Mouse (Mus musculus): ENCODE measurements around the gene Mpzl1.
"Not testable (repeated sequence)": the region's sequence is repeated elsewhere in the genome, so short reads cannot be mapped to it uniquely, and the experiment has no call there.

The Mpzl1 gene

DNA sequence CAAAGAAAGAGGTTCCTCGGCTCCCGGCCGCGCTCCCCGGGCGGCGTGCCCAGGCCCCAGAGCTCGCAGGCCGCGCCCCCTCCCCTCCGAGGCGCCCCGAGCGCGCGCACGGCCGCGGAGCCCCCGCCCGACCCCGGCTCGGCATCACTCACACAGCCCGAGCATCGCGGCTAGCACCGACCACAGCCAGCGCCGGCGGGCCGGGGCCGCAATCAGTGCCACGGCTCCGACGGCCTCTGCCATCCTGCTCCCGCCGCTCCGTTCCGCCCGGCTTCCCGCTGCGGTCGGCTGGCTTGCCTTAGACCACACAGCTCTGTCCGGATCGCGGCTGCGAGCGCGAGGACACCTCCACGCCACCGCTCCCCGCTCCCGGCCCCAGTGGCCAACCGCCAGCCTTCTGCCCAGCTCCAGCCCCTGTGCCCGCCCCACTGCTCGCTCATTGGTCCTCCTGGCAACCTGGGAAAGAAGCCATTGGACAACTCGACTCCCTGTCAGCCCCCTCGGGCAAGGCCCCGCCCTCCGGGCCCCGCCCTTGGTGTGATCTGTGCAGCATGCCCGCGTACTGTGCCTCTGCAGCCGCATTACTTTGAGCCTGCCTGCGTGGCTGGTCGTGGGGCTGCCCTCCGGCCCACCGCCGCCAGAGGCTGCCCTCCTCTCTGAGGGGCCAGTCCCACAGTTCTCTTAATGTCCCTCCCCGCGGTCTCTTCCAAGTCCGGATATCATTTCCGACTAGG, at the start of gene Mpzl1:
Mpzl1 (minus strand) TSS at position 388 of the 734 bp plus-strand sequence.
- DNase-seq (ENCODE audit: low spot score) = peak; percentile 96

DNA sequence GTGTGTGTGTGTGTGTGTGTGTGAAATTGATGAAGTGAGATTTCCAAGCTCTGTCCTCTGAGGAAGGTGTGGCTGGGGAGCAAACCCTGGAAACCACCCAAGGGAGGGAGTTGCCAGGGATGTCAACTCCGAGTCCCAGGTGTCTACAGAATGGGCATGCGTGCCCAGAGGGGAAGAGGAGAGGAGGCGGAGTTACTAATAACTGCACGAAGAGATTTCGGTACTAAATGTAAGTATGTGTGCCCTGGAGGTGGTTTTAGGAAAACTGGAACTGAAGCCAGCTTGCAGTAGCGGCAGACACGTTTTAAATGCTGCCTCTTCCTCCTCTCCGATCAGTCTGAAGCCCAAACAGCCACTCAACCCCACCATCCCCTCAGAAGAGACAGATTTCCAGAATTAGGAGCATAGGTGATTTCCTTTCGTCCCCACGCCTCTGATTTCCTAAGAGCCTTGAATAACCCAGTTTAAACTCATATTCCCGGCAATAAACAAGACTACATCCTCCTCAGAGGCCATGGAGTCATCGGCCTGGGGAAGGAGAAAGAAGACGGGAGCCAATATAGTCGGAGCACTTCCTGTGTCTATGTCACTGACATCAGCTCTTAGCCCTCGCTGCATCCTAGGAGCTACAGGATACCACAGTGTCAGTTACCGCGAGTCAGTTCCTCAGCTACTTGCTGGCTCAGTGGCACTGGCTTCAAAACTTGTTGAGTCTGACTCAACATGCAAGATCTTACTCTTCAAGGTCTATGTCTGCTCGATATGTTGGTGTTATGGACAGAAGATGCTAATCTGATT, 47.9 kb upstream of the Mpzl1 start:
- DNase-seq (ENCODE audit: low spot score) = no peak

DNA sequence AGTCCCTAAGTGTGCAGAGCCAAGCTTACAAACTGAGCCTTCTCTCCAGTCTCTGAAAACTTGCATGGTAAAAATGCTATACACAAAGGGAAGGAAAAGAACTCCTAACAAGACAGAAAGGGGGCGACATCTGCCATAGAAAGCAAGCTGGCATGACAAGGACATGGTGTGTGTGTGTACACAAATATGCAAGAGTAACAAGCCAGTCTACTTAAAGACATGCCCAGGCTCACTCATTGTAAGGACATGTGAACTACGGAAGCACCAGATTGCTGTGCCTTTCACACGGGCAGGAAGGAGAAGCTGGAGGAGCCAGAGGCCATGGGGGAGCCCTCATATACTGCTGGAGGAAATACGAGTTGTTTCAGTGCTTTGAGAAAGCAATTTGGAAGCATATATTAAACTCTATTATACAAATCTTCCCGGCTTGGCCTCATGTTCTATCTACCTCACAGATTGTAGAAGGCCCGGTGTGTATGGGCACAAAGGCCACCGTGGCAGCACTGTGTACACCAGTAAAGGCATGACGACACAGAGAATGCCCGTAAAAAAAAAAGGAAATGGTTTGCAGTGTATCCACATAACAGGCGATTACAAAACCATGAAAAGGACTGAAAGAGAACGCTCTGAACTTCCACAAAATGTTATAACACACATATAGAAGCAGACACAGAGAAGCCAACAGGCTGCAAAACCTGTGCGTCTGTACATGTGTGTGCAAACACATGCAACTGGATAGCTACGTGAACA, 46.9 kb upstream of the Mpzl1 start:
- no peak for DNase-seq (ENCODE audit: low spot score)

DNA sequence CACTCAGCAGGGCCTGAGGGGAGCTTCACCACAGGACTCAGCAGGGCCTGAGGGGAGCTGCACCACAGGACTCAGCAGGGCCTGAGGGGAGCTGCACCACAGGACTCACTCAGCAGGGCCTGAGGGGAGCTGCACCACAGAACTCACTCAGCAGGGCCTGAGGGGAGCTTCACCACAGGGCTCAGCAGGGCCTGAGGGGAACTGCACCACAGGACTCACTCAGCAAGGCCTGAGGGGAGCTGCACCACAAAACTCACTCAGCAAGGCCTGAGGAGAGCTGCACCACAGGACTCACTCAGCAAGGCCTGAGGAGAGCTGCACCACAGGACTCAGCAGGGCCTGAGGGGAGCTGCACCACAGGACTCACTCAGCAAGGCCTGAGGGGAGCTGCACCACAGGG, 45.7 kb upstream of the Mpzl1 start:
- not testable (repeated sequence) for DNase-seq (ENCODE audit: low spot score)

DNA sequence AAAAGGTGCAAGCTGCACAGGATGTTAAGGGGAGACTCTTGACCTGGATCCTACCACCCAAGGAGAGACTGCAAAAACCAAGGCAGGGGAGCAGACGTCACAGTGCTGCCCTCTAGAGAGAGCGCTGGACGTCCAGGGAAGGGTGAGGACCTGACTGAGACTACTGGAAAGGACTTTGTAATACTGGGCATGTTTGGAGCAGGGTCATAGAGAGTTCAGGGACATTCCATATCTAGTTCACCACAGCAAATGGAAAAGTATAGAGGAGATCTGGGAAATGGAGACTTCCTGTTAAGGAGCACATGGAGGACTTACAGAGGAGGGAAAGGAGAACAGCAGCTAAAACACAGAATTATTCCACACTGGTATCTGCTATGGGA, 45.3 kb upstream of the Mpzl1 start:
- no peak for DNase-seq (ENCODE audit: low spot score)

DNA sequence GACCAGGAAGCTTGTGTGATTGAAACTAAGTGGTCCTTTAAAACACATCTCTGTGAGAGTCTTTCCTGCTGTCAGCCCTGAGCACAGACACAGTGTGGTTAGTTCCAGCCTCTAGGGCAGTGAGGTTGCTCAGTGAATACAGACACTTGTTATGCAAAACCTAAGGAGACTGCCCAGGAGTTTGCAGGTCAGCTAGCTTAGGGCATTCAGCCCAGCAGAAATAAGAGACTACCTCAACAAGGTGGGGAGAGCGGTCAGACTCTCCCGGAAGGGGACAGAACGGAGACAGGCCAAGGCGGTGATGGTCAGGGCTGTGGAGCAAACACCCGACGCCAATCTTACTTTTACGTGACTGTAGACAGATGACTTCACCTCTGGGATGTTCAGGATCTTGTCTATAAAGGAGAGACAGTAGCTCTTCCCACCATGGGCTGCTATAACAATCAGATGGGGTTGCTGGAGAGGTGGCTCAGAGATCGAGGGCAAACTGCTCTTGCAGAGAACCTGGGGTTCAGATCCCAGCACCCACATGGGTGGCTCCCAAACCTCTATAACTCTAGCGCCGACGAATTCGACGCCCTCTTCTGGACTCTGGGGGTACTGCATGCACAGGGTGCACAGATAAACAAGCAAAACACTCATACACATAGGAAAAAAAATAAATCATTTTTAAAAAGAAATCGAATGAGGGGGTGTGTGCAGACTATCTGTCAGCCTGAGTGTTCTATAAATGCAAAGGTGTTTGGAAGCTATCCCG, 44.7 kb upstream of the Mpzl1 start:
- DNase-seq (ENCODE audit: low spot score) = no peak

DNA sequence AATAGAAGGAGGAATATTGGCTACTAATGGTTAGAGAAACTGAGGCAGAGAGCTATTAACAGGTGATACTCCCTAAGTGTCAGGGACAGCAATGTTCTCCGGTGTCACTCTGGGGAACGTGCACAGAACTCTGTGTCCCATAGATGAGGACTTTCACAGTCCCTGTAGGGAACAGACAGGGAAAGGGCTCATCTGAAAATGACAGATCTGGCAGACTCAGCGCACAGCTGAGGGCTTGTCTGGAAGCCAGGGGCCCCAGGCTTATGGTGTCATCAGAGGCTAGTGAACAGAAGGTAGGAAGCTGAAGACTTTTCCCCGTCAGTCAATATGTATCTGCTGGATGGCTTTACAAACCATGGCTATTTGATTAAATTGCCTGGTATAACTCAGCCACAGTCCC, 43.2 kb upstream of the Mpzl1 start:
- no peak for DNase-seq (ENCODE audit: low spot score)

DNA sequence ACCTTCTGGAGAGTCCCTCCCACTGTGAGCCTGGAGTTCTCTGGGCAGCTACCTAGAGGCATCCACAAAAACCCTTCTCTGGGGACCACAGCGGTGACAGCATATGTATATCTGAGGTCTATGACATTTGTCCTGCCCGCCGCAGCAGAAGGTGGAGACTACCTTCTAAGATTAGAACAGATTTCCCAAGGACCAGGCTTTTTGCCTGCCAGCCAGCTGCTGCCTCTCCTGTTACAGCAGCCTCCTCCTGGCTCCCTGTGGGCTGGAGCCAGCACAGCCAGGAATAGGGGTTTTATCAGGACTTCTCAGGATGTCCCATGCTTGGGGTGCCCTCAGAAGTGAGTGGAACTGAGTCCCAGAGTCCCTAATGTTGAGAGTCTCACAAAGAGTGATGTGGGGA, 42.7 kb upstream of the Mpzl1 start:
- DNase-seq (ENCODE audit: low spot score) = no peak

DNA sequence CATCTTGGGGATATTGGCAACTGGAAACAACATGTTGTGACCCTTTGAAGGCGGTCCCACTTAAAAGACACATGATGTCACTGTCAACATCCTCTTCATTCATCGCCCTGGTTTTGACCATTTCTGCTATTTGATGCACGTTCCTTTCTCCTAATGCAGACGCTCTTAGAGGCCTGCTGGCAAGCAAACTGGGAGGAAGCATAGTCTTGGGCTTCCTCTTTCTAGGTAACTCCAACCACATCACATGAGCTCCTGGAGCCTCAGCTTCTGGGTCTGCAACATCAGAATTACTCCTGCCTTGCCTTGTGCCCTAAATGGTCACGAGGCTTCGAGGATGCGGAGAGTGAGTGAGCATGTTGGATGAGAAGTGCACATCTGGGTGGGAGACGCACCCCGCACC, 40.8 kb upstream of the Mpzl1 start:
- no peak for DNase-seq (ENCODE audit: low spot score)

DNA sequence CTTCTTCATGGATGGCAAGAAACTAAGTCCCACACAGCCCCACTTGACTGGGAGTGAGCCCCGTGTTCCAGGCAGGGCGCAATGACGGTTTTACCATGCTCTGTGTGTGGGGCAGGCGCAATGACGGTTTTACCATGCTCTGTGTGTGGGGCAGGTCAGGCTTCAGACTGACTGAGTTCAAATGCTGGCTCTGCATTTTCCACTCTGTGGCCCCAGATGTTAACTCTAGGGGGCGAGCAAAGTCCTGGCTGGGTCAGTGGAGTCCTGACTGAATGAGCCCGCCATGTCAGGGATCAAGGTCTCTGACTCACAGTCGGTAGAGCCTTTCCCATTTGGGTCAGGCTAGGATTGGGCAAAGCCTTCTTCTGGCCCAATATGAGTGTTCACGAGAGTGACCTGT, 38.0 kb upstream of the Mpzl1 start:
- DNase-seq (ENCODE audit: low spot score) = no peak

DNA sequence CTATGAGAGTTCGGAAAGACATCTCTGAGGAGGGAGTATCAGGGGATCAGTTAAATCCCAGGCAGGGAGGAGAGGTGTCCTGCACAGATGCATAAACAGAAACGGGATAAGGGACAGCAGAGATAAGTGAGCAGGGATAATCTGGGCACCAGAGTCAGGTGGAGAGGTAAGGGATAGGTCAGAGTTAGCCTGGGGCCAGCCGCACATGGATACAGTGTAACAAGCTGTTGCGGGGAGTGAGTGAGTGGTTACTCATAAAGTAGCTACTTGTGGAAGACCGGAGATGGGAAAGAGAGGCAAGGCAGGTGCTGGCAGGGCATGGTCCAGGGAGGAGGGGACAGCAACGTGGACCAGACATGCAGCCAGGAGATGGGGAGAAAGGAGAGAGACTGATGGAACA, 35.7 kb upstream of the Mpzl1 start:
- no peak for DNase-seq (ENCODE audit: low spot score)

DNA sequence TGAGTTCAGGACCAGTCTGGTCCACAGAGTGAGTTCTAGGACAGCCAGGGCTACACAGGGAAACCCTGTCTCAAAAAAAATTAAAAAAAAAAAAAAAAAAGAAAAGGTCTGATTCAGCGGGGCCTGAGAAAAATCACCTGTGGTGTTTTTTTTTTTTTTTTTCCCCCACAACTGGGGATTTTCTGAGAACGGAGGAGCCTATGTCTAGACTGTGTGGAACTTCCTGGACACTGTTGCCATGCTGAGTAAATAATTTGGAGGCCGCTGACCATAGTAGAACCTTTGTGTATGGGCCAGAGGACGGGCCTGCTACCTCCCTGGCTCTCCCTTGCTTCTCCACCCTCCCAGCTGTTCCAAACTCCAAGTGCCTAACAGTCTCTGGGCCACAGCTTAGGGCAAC, 34.6 kb upstream of the Mpzl1 start:
- DNase-seq (ENCODE audit: low spot score) = no peak

DNA sequence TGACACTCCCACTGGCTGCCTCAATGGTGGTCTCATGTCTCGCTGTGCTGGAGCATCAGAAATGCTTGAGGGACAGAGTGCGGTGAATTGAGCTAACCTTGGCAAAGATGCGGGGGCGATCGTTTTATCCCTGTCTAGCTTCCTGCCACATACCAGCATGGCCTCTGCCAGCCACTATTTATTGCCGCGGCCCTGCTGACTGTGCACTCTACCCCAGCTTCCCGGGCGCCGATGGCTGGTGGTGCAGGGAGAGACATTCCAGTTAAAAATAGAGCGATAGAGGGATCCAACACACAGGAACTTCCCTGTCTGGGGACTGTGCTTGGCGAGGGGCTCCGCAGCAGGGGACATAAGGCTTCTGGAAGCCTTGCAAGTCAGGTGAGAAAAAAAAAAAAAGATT, 33.0 kb upstream of the Mpzl1 start:
- DNase-seq (ENCODE audit: low spot score) = no peak

DNA sequence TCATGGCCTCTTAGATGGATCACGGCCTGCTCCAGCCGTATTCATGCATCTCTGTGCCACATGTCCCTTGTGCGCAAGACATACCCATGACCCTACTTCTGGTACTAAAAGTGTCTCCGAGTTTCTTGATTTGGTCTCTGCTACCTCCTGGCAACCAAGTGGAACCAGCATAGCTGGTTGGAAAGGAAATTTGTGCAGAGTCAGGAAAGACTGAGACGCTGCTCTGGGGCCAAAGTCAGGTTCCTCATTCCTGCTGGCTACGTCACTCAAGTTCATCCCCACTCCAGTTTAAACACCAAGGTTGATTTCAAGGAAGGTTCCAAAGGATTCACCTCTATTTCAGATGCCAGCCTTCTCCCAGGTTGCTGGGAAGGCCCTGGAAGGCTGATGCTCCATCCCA, 32.6 kb upstream of the Mpzl1 start:
- DNase-seq (ENCODE audit: low spot score) = no peak

DNA sequence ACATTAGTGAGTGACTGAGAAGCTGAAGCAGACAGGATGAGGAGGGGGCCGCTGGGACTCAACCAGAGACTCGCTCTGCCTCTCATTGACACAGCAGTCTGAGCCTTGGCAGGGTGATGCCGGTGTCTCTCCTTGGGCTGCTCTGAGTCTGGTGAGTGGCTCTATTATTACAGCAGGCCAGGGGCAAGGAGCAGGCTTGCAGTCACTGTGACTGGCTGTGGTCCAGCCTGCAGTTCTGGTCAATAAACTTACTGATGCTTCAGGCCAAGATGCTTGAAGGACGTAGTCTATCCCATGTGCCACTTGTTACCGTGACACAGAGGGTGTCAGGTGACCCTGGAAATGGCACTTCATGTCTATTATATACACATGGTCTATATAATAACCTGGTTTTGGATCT, 31.4 kb upstream of the Mpzl1 start:
- DNase-seq (ENCODE audit: low spot score) = no peak

DNA sequence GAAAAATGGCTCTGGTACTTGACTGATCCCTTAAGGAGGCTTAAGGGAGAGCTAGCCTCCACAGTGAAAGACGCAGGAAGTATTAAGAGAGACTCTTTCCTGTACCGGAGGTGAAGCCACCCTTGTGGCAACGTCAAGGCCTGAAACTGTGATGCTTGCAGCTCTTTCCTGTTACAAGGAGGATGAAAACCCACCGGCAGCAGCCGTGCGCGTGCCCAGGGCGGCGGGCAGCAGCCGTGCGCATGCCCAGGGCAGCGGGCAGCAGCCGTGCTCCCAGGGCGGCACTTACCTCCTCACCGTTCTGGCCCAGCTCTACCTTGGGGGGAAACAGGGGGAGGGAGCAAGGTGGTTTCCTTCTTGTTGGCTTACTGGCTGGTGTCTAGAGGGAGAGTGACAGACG, 28.9 kb upstream of the Mpzl1 start:
- no peak for DNase-seq (ENCODE audit: low spot score)

DNA sequence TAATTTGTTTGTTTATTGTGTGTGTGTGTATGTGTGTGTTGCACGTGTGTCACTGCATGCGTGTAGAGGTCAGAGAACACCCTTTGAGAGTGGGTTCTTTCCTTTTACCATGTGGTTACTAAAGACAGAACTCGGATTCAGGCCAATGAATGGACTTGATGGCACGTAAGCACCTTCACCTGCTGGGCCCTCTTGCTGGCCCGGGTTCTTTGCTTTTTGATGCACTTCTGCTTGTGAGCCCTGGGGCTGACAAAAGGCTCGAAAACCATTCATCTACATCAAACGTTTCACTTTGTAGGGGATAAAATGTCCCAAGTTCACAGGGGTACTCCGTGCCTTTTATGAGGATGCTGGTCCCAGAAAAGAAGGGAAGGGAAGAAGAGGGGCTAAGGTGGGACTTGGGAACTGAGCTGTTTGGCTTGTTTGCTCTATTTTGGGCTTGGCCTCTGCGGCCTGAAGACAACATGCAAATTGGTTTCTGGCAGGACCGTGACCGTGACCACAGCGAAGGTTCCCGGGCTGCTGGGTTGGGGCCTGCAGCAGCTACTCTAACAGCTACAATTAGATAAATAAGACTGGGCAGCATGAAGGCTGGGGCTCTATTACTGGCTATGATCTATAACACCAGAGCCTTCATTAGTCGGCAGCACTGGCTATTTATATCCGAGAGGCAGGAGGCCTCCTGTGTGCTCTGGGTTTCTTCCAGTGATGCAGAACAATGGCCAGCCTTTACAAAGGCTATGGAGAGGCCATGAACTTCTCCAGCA, 28.3 kb upstream of the Mpzl1 start:
- no peak for DNase-seq (ENCODE audit: low spot score)

DNA sequence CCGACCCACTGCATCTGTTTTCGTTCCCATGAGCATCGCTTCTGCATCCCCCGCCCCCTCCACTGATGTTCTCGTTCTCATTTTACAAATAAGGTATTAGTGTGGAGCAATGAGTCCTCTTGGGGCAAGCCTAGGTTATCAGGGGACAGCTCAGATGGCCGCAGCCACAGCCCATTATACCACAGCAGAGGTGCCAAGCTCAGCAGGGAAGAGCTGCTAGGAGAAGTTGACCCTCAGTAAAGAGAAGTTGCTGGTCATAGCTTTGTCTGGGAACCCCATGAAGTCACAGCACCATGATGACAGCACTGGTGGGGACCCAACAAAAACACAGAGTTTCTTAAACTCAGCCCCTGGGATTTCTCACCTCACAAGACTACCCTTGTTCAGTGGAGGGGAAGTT, 27.4 kb upstream of the Mpzl1 start:
- no peak for DNase-seq (ENCODE audit: low spot score)

DNA sequence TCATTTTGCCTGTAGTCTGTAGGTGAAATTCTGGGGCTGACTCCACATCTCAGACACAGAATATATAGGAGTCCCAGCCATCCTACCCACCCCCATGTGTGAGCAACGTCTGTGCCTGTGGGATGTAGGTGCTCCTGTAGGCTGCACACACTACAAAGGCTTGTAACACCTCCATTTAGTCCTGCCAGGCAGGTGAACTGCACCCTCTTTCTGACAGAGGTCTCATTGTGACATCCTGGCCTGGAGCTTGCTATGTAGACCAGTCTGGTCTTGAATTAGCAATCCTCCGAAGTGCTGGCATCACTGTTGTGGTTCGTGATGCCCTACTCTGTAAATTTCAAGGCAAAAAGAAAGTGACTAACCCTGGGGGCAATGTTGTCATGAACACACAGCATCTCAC, 26.9 kb upstream of the Mpzl1 start:
- no peak for DNase-seq (ENCODE audit: low spot score)

DNA sequence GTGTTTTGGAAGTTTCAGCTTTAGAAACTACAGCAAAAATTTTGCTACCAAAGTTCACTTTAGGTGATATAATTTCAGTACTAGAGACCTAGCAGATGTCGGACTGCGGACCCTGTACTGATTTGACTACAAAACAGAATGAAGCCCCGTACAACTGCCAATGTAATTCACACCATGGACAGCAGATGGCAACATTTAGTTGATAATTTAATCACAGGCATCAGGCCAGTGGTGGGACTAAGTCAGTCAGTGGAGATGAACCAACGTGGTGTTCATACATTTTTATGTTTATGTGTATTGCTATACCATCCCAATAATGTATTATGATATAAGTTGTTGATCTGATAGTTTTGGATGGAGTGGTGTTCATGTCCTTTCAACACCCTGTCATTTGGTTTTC, 26.4 kb upstream of the Mpzl1 start:
- DNase-seq (ENCODE audit: low spot score) = peak; percentile 42

DNA sequence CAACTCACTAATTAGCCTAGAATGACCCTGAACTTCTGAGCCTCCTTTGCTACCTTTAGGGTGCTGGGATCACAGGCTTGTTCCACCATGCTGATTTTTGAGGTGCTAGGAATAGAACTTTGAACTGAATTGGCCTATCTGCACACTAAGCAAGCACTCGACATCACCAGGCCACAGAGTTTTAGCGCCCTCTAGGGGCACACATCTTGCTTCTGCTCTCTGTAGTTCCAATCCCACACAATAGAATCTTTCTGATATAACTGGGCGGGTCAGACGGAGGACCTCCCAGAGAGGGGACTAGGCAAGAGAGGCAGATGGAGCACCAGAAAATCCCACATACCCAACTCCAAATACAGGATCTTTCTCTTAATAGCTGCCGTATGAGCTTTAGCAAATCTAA, 24.3 kb upstream of the Mpzl1 start:
- peak; percentile 67 for DNase-seq (ENCODE audit: low spot score)

DNA sequence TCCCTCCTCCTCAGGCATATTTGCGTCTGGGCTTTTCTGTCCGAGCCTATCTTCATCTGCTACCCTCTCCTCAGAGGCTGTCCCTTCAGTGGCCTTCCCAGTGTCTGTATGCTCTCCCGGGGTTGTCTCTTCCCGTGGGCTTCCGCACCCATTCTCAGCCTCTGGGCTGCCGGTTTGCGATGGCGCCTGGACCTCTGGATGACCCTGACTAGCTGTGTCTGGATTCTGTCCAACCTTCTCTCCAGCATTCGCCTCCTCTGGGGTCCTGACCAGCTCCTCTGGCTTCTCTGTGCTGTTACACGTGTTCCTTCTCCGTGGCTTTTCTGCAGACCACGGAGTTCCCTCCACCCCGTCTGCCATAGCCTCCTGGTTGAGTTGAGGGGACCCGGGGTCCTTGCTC, 21.1 kb upstream of the Mpzl1 start:
- DNase-seq (ENCODE audit: low spot score) = no peak

Measured in urinary bladder, postnatal 25 days (tissue).